Mouse (Mus musculus) 416B (cell line): Measurements from ENCODE around the gene Dst.

ENCODE experiments used
- DNase-seq: peaks from one replicate; pipeline ENCODE4 v3.0.0; 2011; ENCODE audit warnings: low read depth

The Dst gene

GRCm38 (mm10) chr1:34178022-34178727 is 270.1 kb downstream of the Dst start:
- DNase-seq, result no peak

- DNase-seq, result peak; percentile 16
Measured at GRCm38 (mm10) chr1:34179756-34180155, 271.7 kb downstream of the Dst start.

- no peak for DNase-seq
Measured at GRCm38 (mm10) chr1:34182406-34183249, 274.6 kb downstream of the Dst start.

GRCm38 (mm10) chr1:34183250-34183926 is 275.4 kb downstream of the Dst start:
- no peak for DNase-seq

- no peak for DNase-seq
Measured at GRCm38 (mm10) chr1:34184266-34184665, 276.2 kb downstream of the Dst start.

- no peak for DNase-seq
Measured at GRCm38 (mm10) chr1:34186033-34186432, 278.0 kb downstream of the Dst start.

GRCm38 (mm10) chr1:34187501-34187900 is 279.5 kb downstream of the Dst start:
- DNase-seq, result no peak

- DNase-seq, result no peak
Measured at GRCm38 (mm10) chr1:34188721-34189236, 280.8 kb downstream of the Dst start.

GRCm38 (mm10) chr1:34189318-34189717 is 281.3 kb downstream of the Dst start:
- no peak for DNase-seq

GRCm38 (mm10) chr1:34189970-34190369 is 281.9 kb downstream of the Dst start:
- peak; percentile 37 for DNase-seq

GRCm38 (mm10) chr1:34192174-34192573 is 284.1 kb downstream of the Dst start:
- DNase-seq, result no peak

GRCm38 (mm10) chr1:34200791-34201190 is 292.8 kb downstream of the Dst start:
- no peak for DNase-seq

GRCm38 (mm10) chr1:34201483-34201882 is 293.5 kb downstream of the Dst start:
- peak; percentile 47 for DNase-seq

GRCm38 (mm10) chr1:34211704-34212103 is 303.7 kb downstream of the Dst start:
- DNase-seq, result no peak

- DNase-seq, result no peak
Measured at GRCm38 (mm10) chr1:34216456-34216855, 308.4 kb downstream of the Dst start.

- DNase-seq, result peak; percentile 65
Measured at GRCm38 (mm10) chr1:34218323-34218722, 310.3 kb downstream of the Dst start.

GRCm38 (mm10) chr1:34218801-34219200 is 310.8 kb downstream of the Dst start:
- DNase-seq, result no peak

GRCm38 (mm10) chr1:34220094-34220601 is 312.1 kb downstream of the Dst start:
- no peak for DNase-seq

- DNase-seq, result no peak
Measured at GRCm38 (mm10) chr1:34223866-34224265, 315.8 kb downstream of the Dst start.

- no peak for DNase-seq
Measured at GRCm38 (mm10) chr1:34227676-34228075, 319.7 kb downstream of the Dst start.

GRCm38 (mm10) chr1:34231041-34231440 is 323.0 kb downstream of the Dst start:
- no peak for DNase-seq

GRCm38 (mm10) chr1:34236254-34236723 is 328.3 kb downstream of the Dst start:
- no peak for DNase-seq
